Mouse (Mus musculus) CH12.LX (cell line): ENCODE data around the gene Igf1r. TPM values are rescaled to one million over a fixed set of nuclear protein-coding genes. Genes with fewer than 3 reads are reported as not detected.

Experiments
- DNase-seq: peaks from one replicate; pipeline ENCODE4 v3.0.0-alpha.2; 2013; ENCODE audit errors: extremely low read depth
- H3K27ac ChIP-seq: 2 replicates; pipeline ENCODE4 v1.5.1; 2012; ENCODE audit warnings: low read depth, mild to moderate bottlenecking, control low read depth, moderate library complexity; ENCODE audit not compliant: insufficient read depth
- H3K27me3 ChIP-seq: replicated peaks from 2 replicates; pipeline ENCODE3; 2012; ENCODE audit warnings: inconsistent platforms
- H3K36me3 ChIP-seq, 2 experiments: replicated peaks in 1 of 2; 2 replicates each; pipeline versions ENCODE3 to v1.6.1; 2012; ENCODE audit warnings: inconsistent platforms in 1 of 2, low read length in 1 of 2, mild to moderate bottlenecking in 1 of 2, mixed read lengths in 1 of 2, moderate library complexity in 1 of 2; ENCODE audit not compliant: control insufficient read depth in 1 of 2, insufficient read depth in 1 of 2
- H3K4me1 ChIP-seq, 2 experiments: 2 replicates each; pipeline ENCODE4 v1.6.1; 2012; ENCODE audit warnings: inconsistent platforms in 1 of 2, moderate library complexity in 1 of 2; ENCODE audit not compliant: insufficient read depth in 2 of 2, control insufficient read depth in 1 of 2
- H3K4me2 ChIP-seq: 2 replicates; pipeline ENCODE4 v1.6.1; 2012; ENCODE audit warnings: low read depth, mild to moderate bottlenecking, control low read depth; ENCODE audit not compliant: poor library complexity, insufficient read depth, severe bottlenecking
- H3K4me3 ChIP-seq, 3 experiments: fragments of 150-350 bp in 1 of 3; sonication (generic) in 1 of 3; replicated peaks in 1 of 3; 2 replicates each; pipeline versions ENCODE3 to v1.5.1; 2011 to 2012; ENCODE audit warnings: low read depth in 2 of 3, low read length in 2 of 3, mild to moderate bottlenecking in 2 of 3, moderate library complexity in 2 of 3, control low read depth in 1 of 3, improper control_type of control experiment in 1 of 3, inconsistent platforms in 1 of 3, mixed read lengths in 1 of 3; ENCODE audit not compliant: poor library complexity in 1 of 3
- H3K79me2 ChIP-seq: replicated peaks from 2 replicates; pipeline ENCODE4 v1.6.1; 2012; ENCODE audit warnings: mild to moderate bottlenecking, moderate library complexity; ENCODE audit not compliant: control insufficient read depth, poor library complexity, insufficient read depth, severe bottlenecking; ENCODE audit errors: extremely low read depth
- H3K9ac ChIP-seq: 2 replicates; pipeline ENCODE4 v1.6.1; 2012; ENCODE audit warnings: low read depth, mild to moderate bottlenecking, control low read depth, moderate library complexity; ENCODE audit not compliant: insufficient read depth
- H3K9me3 ChIP-seq: replicated peaks from 2 replicates; pipeline ENCODE3; 2012; ENCODE audit warnings: low read length, inconsistent platforms, mixed read lengths
- BHLHE40 ChIP-seq: IDR thresholded peaks from 2 replicates; pipeline ENCODE4 v1.6.1; 2011; ENCODE audit warnings: mild to moderate bottlenecking, low read depth, low read length, improper control_type of control experiment
- CHD1 ChIP-seq: IDR thresholded peaks from 2 replicates; pipeline ENCODE4 v1.6.1; 2012; ENCODE audit warnings: low read depth, low read length, improper control_type of control experiment, inconsistent platforms
- CHD2 ChIP-seq: IDR thresholded peaks from 2 replicates; pipeline ENCODE4 v1.6.1; 2011; ENCODE audit warnings: low read length, improper control_type of control experiment
- ELF1 ChIP-seq: IDR thresholded peaks from 2 replicates; pipeline ENCODE4 v1.6.1; 2014; ENCODE audit warnings: low read depth, mild to moderate bottlenecking, inconsistent platforms, low read length, improper control_type of control experiment
- ETS1 ChIP-seq: conservative IDR thresholded peaks from 2 replicates; pipeline ENCODE4 v1.6.1; 2012; ENCODE audit warnings: low read depth, mild to moderate bottlenecking, inconsistent platforms, low read length, improper control_type of control experiment, moderate library complexity
- HCFC1 ChIP-seq: IDR thresholded peaks from 2 replicates; pipeline ENCODE4 v1.6.1; 2012; ENCODE audit warnings: low read depth, mild to moderate bottlenecking, inconsistent platforms, low read length, improper control_type of control experiment
- JUN ChIP-seq: IDR thresholded peaks from 2 replicates; pipeline ENCODE4 v1.6.1; 2011; ENCODE audit warnings: low read depth, mild to moderate bottlenecking, low read length, improper control_type of control experiment, moderate library complexity; ENCODE audit not compliant: insufficient read depth
- JUND ChIP-seq: conservative IDR thresholded peaks from 2 replicates; pipeline ENCODE4 v1.6.1; 2011; ENCODE audit warnings: low read depth, low read length, improper control_type of control experiment
- KAT2A ChIP-seq: IDR thresholded peaks from 2 replicates; pipeline ENCODE4 v1.6.1; 2012; ENCODE audit warnings: low read length, improper control_type of control experiment, inconsistent platforms; ENCODE audit not compliant: insufficient replicate concordance
- MAZ ChIP-seq: IDR thresholded peaks from 2 replicates; pipeline ENCODE4 v1.6.1; 2012; ENCODE audit warnings: low read depth, mild to moderate bottlenecking, inconsistent platforms, low read length, improper control_type of control experiment, moderate library complexity
- MEF2A ChIP-seq: IDR thresholded peaks from 2 replicates; pipeline ENCODE4 v1.6.1; 2014; ENCODE audit warnings: low read depth, mild to moderate bottlenecking, inconsistent platforms, low read length, improper control_type of control experiment, borderline replicate concordance
- MYC ChIP-seq: IDR thresholded peaks from 2 replicates; pipeline ENCODE4 v1.6.1; 2011; ENCODE audit warnings: low read depth, mild to moderate bottlenecking, improper control_type of control experiment, low read length
- NELFE ChIP-seq: IDR thresholded peaks from 2 replicates; pipeline ENCODE4 v1.6.1; 2011; ENCODE audit warnings: low read depth, low read length, improper control_type of control experiment
- NRF1 ChIP-seq: IDR thresholded peaks from 2 replicates; pipeline ENCODE4 v1.6.1; 2014; ENCODE audit warnings: low read depth, mild to moderate bottlenecking, inconsistent platforms, low read length, improper control_type of control experiment, moderate library complexity
- PAX5 ChIP-seq: IDR thresholded peaks from 2 replicates; pipeline ENCODE4 v1.6.1; 2012; ENCODE audit warnings: low read length, inconsistent platforms, mixed read lengths
- POLR2A ChIP-seq: IDR thresholded peaks from 2 replicates; pipeline ENCODE4 v1.6.1; 2011; ENCODE audit warnings: low read depth, mild to moderate bottlenecking, improper control_type of control experiment, low read length
- RCOR1 ChIP-seq: conservative IDR thresholded peaks from 2 replicates; pipeline ENCODE4 v1.6.1; 2012; ENCODE audit warnings: low read depth, mild to moderate bottlenecking, inconsistent platforms, low read length, improper control_type of control experiment
- SMC3 ChIP-seq: IDR thresholded peaks from 2 replicates; pipeline ENCODE4 v1.6.1; 2011; ENCODE audit warnings: low read depth, low read length, improper control_type of control experiment
- TCF12 ChIP-seq: IDR thresholded peaks from 2 replicates; pipeline ENCODE4 v1.6.1; 2014; ENCODE audit warnings: low read depth, mild to moderate bottlenecking, inconsistent platforms, low read length, improper control_type of control experiment
- USF2 ChIP-seq: conservative IDR thresholded peaks from 2 replicates; pipeline ENCODE4 v1.6.1; 2011; ENCODE audit warnings: low read depth, low read length, improper control_type of control experiment
- ZC3H11A ChIP-seq: IDR thresholded peaks from 2 replicates; pipeline ENCODE4 v1.6.1; 2012; ENCODE audit warnings: low read depth, mild to moderate bottlenecking, inconsistent platforms, low read length, improper control_type of control experiment
- ZKSCAN1 ChIP-seq: IDR thresholded peaks from 2 replicates; pipeline ENCODE4 v1.6.1; 2012; ENCODE audit warnings: low read depth, inconsistent platforms, low read length, improper control_type of control experiment, borderline replicate concordance
- ZNF384 ChIP-seq: IDR thresholded peaks from 2 replicates; pipeline ENCODE4 v1.6.1; 2012; ENCODE audit warnings: low read depth, low read length, improper control_type of control experiment, inconsistent platforms
- dilution Hi-C: fragments of 300-500 bp; cut with MboI; formaldehyde crosslinking; loops from 2 replicates; pipeline ENCODE4 v1.14.3; 2020; ENCODE audit warnings: low sequenced_read_pairs; ENCODE audit not compliant: extremely low pct_unique_long_range_greater_than_20kb, extremely low pct_ligation_motif_present
- in situ Hi-C: fragments of 300-500 bp; cut with MboI; formaldehyde crosslinking; loops from 3 replicates; pipeline ENCODE4 v1.14.3; 2019; ENCODE audit warnings: low sequenced_read_pairs, low pct_ligation_motif_present, low pct_unique_long_range_greater_than_20kb, mixed read lengths
- polyA plus RNA-seq: library from polyadenylated mRNA; unstranded; fragments of >175 nt; gene quantifications from 2 replicates; pipeline ENCODE4 v1.2.1, GENCODE M21; 2012; ENCODE audit warnings: low read depth; ENCODE audit not compliant: insufficient read length
- total RNA-seq, 2 experiments: library from RNA; depleted of rRNA; stranded (reverse); fragments of 300-350 nt in 1 of 2; fragments of >200 nt in 1 of 2; gene quantifications; 2 replicates each; pipeline ENCODE4 v1.2.3; 2012 to 2014

Igf1r gene
- total and polyA plus RNA-seq, 3 experiments = 0.19 to 1.6 (median 0.29) TPM

DNA sequence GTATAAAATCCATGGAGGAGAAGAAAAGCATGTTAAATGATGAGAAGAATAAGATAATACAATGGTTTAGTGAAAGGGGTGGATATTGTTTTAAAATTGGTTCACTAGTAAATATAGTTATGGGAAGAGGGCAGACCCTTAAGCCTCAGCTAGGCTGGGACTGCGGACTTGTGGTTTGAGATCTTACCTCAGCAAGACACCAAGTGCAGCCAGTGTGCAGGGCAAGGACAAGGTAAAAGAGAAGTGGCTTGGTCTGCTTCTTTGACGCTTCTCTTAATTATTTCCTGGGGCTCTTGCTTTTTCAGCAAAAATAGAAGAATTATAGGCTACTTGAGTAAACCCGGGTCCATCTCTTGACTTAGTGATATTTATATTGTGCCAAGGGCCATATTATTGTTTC, 22.5 kb upstream of the Igf1r start:
- Histone ChIP-seq H3K9ac (no peak overlapping the region), H3K4me2 (no peak overlapping the region), H3K27me3 (peaks cover 72% of the 10 kb centered on the region), H3K36me3 (no peaks in the 10 kb centered on the region), H3K79me2 (no peaks in the 10 kb centered on the region), H3K4me1 (no peaks in the 10 kb centered on the region), H3K4me3 (no peak overlapping the region), H3K9me3 (peaks cover 6% of the 10 kb centered on the region), H3K27ac (no peak overlapping the region)
- TF ChIP-seq SMC3 (no peak), BHLHE40 (no peak), JUND (no peak), ZC3H11A (no peak), CHD2 (no peak), USF2 (no peak), ETS1 (no peak), MAZ (no peak), JUN (no peak), ZNF384 (no peak), PAX5 (no peak), NELFE (no peak), TCF12 (no peak), NRF1 (no peak)
- dilution Hi-C loops = no loop called here
- in situ Hi-C loops = no loop called here
- DNase-seq = no peak

DNA sequence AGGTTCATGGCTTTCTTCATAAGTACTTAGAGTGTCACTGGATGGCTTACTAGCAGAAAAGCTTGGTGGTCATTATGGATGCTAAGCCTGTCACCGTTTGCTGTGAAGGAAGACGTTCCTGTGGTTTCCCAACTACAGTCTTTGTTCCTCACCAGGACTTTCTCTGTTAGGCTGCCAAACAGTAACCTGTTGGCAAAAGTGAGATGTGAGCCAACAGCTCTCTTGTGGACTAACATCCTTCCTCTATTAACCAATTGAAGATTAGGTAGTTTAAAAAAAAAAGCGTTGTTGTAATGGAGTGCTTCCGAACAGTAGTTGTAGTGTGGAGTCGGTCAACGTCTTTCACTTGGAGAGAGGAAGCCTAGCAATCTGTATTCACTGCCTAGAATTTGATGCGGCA, 15.8 kb upstream of the Igf1r start:
- Histone ChIP-seq H3K27me3 (peaks cover 89% of the 10 kb centered on the region), H3K79me2 (no peaks in the 10 kb centered on the region), H3K27ac (no peak overlapping the region), H3K9me3 (peaks cover 6% of the 10 kb centered on the region), H3K36me3 (no peaks in the 10 kb centered on the region), H3K4me1 (no peaks in the 10 kb centered on the region), H3K4me2 (no peak overlapping the region), H3K4me3 (no peak overlapping the region), H3K9ac (no peak overlapping the region)
- no peak for TF ChIP-seq POLR2A
- no peak for TF ChIP-seq CHD1
- TF ChIP-seq KAT2A = no peak
- no peak for TF ChIP-seq ELF1
- no peak for TF ChIP-seq RCOR1
- TF ChIP-seq NELFE = no peak
- TF ChIP-seq BHLHE40 = no peak
- TF ChIP-seq MEF2A = no peak
- no peak for TF ChIP-seq MYC
- TF ChIP-seq PAX5 = no peak
- TF ChIP-seq JUND = no peak
- TF ChIP-seq HCFC1 = no peak
- TF ChIP-seq ZKSCAN1 = no peak
- dilution Hi-C loops = no loop called here
- no peak for DNase-seq
- in situ Hi-C loops = no loop called here
